Mouse (Mus musculus): Measurements from ENCODE around the gene Atp2a1.

- TF ChIP-seq CTCF (IDR thresholded peaks at IDR 0.05; ENCODE audit: control insufficient read depth, insufficient read depth, insufficient read length) (no peak), FOSL1 (IDR thresholded peaks at IDR 0.05; ENCODE audit: insufficient read depth, low read length, poor library complexity, severe bottlenecking) (no peak), CEBPB (IDR thresholded peaks at IDR 0.05; ENCODE audit: low read depth) (no peak), USF1 (IDR thresholded peaks at IDR 0.05; ENCODE audit: low read depth) (peak; percentile 48), MAX (IDR thresholded peaks at IDR 0.05) (no peak)
Measured at GRCm38 (mm10) chr7:126466116-126466515, 3.2 kb upstream of the Atp2a1 start.
